Mouse (Mus musculus): ENCODE results near the gene Gm10271.
A peak's percentile ranks its signal among the peaks of the same experiment; 100 is the strongest.

Gene Gm10271

DNA sequence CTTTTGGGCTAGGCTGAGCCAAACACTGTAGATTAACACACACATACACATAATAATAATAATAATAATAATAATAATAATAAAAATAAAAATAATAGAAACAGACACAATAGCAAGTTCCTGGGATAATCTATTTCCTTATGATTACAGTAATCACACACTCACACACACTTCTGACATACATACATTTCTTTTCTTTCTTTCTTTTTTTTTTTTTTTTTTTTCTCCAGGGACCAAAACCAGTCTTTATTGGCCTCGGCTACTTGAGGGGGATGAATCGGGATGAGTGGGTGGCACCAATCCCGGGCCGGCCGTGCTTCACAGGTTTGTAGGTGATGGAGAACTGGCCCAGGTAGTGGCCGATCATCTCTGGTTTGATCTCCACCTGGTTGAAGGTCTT lies at the start of gene Gm10271:
TSS of gene Gm10271 (minus strand) at position 101 of the 400 bp plus-strand sequence.
- no peak for DNase-seq

DNA sequence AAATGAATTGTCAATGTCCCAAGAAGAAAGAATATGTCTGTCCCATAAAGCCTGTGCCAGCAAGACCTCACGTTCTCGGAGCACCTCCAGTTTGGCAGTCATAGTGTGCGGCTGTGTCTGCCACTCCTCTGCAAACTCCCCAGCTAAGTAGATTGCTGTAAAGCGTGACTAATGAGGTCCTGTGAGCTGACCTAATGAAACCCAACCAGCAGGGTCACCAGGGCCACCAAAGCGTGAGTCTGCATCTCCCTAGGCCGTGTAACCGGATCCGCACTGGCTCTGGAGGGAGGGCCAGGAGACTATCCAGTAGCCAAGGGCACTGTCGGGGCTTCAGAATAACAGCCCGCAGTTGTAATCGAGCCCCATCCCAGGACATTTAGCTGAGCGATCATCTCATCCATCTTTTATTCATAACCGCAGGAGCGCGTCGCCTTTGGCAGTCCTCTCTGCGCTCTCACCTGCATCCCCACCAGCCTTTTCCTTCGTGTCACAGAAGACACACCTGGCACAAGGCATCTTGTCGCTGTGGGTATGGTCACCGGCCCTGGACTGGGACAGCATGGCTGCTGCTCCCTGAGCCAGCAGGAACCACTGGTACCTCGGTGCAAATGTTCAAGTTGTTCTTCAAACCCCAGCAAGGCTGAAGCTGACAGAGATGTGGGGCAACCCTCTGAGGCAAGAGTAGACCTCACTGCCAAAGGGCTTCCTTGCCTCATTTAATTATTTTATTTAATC lies 48.8 kb upstream of the Gm10271 start:
- DNase-seq, result no peak

DNA sequence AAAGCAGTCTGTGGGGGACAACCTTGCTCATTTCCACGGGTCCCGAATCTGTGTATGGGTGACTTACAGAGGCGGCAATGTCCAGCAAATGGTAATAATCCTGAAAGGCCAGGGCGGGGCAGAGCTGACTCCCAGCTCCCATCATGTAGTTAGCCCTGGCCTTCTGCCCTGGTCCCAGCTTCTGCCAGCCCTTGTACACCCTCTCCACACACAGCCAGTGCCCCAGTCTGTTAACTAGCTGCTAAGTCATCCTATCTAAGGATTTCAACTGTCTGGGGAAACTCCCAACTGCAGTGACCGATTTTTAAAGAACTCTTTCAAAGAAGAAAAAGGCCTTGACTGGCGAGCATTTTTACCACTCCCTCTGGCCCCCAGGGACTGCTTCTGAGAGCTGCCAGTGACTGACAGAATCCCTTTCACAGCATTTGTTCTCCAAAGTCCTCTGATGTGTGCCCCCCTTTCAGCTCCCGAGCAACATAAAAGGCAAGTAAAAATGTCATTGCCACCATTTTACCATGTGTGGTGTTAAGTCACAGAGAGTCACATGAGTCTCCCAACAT lies 46.0 kb upstream of the Gm10271 start:
- peak; percentile 33 to 53 for DNase-seq

DNA sequence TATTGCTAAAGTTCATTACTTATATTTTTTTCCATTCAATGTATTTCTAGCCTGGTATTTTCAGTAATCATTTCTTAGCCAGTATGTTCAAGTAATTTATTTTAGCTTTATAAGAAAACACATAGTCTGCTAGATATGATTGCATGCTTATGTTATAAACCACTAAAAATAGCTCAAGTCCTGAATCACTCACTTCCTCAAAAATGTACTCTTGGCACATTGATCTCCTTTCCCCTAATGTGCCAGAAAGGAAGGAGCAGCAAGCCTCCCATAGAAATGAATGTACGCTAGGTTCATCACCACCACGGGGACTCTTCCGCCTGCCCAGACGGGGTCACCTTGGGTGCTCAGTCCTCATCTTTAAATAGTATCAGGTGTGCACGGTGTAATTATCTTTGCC lies 42.2 kb upstream of the Gm10271 start:
- no peak for DNase-seq

DNA sequence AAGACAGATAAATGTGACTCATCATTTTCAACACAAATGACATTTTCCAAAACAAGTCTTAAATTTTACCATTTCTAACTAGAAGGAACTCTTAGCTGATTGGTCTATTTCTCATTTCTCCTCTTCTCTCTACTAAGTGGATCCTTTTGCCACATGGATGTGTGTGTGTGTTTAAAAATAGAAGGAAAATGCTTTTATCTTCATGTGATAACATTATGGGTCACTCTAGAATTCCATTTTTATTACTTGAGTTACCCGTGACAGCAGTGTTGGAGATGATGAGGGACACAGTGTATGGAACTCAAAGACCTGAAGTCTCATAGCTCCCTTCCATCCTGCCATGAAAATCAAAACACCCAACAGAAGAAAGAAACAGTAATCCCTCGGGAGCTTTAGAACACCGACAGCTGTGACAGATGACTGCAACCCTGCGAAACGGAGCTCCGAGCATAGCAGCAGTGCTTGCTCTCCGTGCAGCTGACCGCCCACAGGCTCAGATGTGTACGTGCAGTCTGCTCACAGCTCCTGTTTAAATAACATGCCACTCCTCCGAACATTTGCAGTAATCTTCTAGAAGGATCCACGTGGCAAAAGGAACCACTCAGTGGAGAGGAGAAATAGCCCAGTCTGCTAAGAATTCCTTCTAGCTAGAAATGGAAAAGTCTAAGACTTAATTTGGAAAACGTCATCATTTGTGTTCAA lies 41.4 kb upstream of the Gm10271 start:
- DNase-seq, result no peak

DNA sequence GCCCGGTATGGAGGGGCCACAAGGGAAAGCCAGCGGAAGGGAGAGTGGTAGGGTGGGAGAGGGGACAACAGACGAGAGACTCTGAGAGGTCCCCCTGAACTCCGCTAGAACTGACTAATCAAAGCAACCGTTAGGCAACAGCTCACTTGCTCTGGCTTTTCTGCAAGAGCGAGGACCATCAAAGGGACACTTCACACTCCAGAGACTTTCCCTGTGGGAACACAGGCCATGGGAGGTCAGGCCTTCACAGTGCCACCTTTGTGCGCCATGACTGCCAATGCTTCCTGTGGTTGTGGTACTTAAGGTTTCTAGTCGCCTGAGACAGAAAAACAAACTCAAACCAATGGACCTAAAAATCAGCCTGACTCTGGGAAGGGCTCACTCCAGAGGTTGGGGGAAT lies 38.6 kb upstream of the Gm10271 start:
- no peak for DNase-seq

DNA sequence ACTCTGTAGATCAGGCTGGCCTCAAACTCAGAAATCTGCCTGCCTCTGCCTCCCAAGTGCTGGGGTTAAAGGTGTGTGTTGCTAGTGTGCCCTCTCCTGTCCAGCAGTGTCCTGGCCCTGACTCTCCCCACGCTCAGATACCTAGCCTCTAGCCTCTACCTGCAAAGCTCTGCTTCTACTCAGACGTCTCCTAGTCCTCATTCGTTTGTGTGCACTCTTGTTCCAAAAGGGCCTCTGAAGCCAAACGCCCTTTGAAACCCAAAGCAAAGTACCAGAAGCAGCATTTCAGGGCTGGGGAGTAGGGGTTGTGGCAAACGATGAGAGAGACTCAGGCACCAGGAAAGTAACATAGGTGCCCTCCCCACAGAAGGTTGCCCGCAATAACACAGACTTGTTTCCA lies 37.3 kb upstream of the Gm10271 start:
- DNase-seq, result no peak

DNA sequence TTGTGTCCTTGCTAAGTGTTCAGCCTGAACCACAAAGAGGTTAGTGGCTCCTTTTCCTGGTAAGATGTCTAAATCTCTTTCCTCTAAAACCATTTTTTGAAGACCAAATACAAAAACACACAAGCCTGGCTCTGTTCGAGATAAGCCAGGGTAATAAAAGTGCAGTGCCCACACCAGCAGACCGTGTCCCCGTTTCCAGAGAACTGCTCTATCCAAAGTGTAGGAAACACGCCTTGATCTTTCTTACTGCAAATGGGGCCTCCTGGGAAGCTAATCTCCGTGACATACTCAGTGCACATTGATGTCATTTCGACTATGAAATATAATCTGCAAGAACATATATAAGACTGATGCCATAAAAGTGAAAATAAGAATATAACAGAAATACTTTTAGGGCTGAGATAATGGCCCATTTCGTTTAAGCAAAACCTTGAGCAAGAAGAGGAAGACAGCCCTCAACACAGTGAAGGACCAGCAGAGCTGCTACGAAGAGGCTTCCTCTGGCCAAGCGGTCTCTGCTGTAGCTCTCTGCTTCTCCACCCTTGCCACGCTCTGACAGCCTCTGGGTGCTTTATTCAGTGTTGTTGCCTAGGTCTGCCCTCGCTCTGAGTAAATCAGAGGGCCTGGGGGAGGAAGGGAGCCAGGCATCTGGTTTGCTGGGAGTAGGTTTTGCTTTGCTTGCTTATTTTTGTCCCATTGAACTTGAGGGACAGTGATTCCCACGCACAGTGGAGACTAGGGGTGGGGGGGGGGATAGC lies 33.5 kb upstream of the Gm10271 start:
- DNase-seq, result no peak

DNA sequence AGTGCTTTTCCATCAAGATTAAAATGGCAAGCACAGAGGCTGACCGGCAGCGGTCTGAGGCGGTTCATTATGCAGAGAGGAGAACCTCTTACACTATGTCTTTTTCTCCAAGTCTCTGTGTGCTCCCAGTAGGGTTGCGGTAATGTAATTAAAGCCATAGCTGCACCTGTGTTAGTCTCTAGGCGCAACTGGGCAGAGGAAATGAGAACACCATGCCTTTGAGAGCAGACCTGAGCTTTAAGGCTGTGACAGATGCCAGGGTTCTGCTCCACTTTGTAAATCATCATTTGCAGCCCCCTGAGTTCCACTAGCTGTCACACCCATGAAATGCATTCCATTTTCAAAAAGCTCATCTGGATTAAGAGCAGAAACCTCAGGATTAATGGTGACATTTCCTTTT lies 32.3 kb upstream of the Gm10271 start:
- no peak for DNase-seq

DNA sequence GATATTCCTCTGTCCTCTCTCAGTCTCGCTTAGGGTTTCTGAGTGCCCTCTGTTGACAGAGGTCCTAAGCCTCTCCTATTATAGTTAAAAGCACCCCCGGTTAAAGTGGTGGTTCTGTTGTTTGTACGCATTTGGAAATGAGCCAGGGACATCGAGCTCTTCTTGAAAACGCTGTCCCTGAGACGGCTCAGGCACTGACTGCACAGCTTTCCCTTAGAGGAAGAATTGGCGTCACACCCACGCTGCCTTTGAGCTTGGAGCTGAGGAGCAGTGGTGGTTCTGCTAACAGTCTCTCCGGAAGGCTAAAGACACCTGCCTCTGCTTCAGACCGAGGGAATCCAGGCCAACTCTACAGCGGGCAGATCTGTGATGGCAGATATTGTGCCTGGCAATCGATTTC lies 28.6 kb upstream of the Gm10271 start:
- peak; percentile 22 to 33 for DNase-seq

DNA sequence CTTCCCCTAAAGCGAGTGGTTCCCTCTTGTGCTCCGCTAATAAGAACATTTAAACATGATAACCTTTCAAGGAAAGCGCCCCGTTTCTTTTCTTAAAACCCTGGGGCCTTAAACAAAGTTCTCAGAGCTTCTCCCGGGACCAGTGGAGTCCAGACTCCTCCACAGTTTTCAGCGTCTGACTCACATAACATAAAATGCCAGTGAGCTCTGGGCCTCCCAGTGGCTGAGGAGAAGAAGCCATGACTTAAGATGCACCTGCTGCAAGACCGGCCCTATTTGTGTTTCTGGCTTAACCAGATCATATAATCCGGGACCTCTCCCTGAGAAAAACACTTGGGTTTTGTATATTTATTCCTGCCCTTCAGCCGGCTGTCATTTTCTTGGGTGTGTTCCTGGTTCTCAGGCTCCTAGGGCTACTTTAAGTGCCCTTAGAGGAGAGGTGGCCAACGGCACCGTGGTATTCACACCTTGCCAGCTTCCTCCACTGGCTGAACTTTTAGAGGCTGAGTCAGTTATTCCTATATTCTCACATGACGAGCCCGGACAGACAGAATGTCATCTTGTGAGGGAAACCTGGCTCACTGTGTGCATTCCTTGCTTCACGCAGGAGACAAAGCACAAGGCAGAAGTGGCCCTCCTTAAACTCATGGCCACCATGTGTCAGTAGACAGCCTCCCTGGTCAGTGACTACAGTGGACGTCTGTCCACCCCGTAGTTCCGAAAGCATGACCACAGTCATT lies 26.5 kb upstream of the Gm10271 start:
- no peak for DNase-seq

DNA sequence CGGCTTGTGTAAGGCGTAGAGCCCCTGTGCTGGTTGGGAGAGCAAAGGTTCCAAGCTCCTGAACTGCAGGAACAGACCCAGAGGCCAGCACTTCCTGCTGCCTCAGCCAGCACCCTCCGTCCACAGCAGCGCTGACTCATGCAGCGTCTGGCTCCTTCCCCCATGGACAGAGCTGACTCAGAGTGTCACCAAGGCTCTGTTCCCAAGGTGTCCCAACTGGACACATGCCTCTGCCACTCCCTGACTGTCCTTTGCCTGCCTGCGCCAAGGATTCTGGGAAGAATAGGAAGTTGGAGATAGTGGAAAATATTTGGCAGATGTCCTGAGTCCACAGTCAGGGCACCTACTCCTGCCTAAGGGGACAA lies 23.8 kb upstream of the Gm10271 start:
- DNase-seq, result no peak

DNA sequence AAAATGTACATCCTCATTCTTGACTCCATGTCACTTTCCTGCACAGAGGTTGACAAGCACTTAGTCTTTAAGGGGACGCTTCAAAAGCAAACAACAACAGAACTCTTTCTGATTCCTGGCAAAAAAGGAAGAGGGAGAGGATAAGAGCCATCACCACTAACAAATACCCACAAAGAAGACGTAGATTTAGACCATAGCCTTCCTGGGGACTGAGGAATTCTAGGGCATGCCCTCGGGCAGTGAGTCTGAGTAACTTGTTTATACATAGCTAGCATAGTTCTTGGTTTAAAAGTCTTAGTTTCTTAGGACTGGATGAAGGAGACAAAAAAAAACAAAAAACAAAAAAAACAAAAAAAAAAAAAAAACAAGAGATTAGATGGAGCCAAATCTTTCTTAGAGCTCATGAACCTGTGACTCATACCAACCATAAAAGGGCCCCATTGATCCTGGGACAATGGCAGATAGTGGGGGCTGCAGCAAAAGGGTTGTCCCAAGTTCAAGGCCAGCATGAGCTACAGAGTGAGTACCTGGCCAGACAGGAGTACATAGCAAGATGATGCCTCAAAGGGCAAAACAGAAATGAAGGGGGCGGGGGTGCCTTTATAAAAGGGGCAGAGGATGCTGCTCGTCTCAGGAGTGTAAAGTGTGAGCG lies 23.3 kb upstream of the Gm10271 start:
- DNase-seq, result no peak

DNA sequence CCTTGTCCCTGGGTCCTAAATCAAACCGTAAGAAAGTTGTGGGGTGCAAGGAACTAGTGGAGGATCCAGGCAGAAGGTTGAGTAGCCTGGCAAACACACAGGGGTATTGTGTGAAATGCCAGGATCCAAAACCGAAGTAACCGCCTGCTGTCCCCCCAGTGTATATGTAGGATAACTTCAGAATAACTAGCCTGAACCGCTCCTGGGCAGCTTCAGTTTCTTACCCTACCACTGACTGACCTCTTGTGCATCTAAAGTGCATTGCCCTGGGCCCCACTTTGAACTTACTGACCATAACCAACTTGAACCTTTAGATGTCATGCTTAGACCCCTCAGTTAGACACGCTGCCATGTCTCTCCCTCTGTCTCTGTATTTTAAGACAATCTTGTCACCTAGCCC lies 22.8 kb upstream of the Gm10271 start:
- no peak for DNase-seq

DNA sequence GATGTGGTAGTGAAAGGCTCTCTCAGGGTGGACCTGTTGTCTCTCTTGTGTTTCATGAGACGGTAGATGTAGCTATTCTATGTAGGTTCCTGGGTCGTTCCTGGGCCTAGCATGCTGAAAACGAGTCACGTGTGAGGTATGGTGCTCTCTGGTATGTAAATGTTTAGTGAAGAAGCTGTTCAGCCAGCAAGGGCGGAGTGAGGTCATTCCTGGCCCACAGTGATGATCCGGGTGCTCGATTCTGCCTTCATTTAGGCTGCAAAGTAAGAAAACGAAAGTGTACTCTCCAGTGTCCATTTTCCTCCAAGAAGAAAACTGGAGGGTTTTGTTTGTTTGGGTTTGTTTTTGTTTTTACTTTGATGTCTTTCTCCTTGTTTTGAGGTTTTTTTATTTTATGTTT lies 21.6 kb upstream of the Gm10271 start:
- no peak for DNase-seq

DNA sequence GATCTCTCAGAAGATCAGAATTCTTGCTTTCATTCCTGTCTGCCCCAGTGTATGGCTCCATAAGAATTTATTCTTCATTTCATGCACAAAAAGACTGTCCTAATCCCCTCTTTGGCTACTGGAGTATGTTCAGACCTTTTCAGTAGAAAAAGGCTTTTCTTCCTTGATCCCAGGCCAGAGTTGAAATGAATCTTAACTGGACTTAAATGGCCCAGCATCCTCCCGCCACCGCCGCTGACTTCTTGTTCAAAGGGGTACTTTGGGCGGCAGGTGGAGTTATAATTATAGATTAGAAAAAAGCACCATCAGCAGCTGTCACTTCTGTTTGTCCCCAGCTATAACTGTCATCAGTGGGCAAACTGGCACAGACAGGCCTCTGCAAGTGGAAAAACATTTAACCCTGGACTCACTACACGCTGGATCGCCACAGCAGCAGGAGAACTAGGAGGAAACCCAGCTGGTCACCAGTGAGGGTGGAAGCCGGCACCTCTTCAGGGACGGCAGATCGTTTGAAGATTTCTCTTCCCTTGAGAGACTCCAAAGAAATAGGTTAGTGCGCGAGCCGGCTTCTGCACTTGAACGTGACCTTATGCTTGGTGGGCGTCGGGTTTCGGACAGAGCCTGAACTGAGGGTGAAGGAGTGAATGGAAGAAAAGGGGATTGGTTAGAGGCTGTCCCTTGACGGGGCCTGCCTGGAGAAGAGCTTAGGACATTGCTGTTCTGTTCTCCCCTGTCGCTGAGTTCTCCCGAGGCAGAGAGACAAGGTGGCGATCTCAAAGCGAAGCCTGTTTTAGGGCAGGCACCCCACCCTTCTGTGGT lies 14.1 kb upstream of the Gm10271 start, which contains the start of gene Best3:
TSS of gene Best3 (plus strand) at position 51 of the 819 bp plus-strand sequence.
- DNase-seq, result peak; percentile 12 to 21

DNA sequence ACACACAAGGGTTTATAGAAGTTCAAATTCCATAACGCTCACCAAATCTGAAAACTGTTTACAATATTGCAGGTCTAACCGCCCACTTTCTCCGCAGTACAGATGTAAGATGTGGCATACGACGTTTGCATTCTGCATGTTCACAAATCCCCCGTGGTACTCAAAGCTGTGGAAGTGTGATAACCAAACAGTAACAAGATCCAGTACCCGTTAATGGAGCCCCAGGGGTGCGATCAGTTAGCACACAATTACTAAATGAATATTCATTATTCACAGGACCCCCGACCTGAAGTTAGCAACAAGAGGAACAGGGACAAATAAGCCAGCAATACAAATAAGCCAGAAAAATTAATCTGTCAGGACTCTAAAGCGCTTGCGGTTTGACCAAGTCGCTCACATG lies 12.4 kb upstream of the Gm10271 start:
- DNase-seq, result no peak

DNA sequence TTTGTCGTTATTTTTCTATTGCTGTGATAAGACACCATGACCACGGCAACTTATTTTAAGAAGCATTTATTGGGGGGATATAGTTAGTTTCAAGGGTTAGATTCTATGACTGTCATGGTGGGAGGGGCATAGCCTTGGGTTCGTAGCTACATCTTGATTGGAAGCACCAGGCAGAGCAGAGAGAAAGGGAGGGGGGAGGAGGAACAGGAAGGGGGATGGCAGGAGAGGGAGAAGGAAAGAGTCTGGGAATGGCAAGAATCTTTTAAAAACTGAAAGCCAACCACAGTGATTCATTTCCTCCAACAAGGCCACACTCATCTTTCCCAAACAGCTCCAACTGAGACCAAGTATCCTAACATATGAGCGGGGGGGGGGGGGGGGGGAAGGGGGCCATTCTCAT lies 10.1 kb upstream of the Gm10271 start:
- no peak for DNase-seq

DNA sequence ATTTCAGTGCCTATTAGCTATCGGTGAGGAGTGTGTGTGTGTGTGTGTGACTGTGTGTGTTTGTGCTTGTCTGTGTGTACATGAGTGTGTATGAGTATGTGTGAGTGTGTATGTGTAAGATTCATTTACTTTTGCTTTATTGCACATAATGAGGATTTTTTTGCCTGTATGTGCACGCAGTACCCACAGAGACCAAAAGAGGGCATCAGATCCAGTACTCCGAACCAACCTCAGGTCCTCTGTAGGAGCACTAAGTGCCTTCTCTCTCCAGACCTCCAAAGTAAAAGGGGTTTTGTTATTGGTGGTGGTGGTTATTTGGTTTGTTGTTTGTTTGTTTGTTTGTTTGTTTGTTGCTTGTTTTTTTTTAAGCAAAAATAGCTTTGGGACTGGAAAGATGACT lies 8.5 kb upstream of the Gm10271 start:
- peak; percentile 49 to 57 for DNase-seq

DNA sequence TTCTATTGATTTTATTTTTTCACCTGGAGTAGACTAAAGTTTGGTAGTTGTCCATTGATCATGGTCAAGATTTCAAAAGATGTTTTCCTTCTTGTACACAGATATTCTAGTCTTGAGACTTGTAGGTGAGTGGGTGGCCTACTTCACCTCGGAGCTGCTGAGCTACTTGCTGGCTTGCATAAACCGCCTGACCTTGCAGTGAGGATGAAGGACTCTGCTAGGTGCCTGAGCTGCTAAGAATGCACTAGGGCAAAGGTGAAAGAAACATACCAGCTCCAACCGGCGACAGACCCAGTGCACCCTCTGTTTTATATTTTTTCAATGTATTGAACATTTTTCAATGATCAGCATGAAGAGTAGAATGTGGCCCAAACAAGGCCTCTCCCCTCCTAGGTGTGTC lies 7.9 kb upstream of the Gm10271 start:
- DNase-seq, result no peak

DNA sequence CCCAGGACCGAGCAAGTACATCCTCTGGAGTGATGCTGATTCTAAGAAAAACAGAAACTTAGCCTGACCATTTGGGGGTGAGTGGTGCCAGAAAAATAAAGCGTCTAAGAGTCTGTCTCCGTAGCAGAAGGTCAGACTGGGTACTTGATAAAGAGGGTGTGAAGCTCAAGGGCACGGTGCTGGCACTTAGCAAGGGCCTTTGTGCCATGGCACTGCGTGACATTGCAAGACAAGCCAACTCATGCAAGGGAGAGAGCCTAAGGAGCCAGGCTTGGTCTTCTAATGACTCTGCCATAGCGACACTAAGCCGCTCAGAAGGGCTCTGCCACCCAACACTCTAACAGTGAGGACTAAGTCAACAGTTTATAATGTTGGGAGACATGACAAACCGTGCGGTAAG lies 6.4 kb upstream of the Gm10271 start:
- DNase-seq, result peak; percentile 84 to 88
